Mouse (Mus musculus): ENCODE data around the gene Ppp1r16b. TPM values are rescaled to one million over a fixed set of nuclear protein-coding genes. Genes with fewer than 3 reads are reported as not detected.

The Ppp1r16b gene
- polyA plus RNA-seq, 1 experiment: 22.2 TPM

GRCm38 (mm10) chr2:158721481-158721880, 56.3 kb downstream of the Ppp1r16b start:
- 42% methylated on average over 3 of the region's 3 CpGs for WGBS
- H3K27ac ChIP-seq (ENCODE audit: insufficient read depth, low read depth, low read length): peak overlapping the region; percentile 81

DNA sequence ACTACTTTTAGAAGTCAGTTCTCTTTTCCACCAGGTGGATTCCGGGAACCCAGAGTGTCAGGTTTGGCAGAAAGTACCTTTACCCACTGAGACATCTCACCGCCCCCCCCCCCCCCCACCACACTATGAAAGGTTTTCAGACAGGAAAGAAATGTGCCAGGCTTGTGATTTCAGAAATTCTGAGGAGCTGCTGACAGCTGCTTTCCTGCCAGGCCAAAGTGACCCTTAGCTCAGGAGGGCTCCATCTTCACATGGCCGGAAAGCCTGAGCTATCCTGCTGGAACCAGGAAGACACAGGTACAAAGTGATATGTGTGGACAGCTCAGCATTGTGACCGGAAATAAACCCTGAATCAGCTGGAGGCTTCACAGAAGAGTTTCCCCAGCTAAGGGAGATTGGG, 56.9 kb downstream of the Ppp1r16b start:
- Histone ChIP-seq H3K4me1 (ENCODE audit: control insufficient read depth, insufficient read depth, low read length) (peaks cover 40% of the 10 kb centered on the region), H3K27me3 (replicated peaks; ENCODE audit: control insufficient read depth, insufficient read depth, low read length) (no peaks in the 10 kb centered on the region), H3K36me3 (ENCODE audit: control insufficient read depth, insufficient read depth, low read length) (no peaks in the 10 kb centered on the region), H3K27ac (ENCODE audit: insufficient read depth, low read depth, low read length) (peak overlapping the region; percentile 81), H3K4me3 (ENCODE audit: insufficient read depth, low read depth, low read length) (no peak overlapping the region)
- TF ChIP-seq CTCF (conservative IDR thresholded peaks at IDR 0.05; ENCODE audit: insufficient read depth, insufficient read length, low read depth, low read length) (no peak), POLR2A (IDR thresholded peaks at IDR 0.05; ENCODE audit: low read depth, low read length) (no peak)
- 42% methylated on average over 4 of the region's 4 CpGs for WGBS
- peak; percentile 67 for DNase-seq

More at GRCm38 (mm10) chr2:158721481-158721880, 56.3 kb downstream of the Ppp1r16b start:
- H3K4me1 ChIP-seq (ENCODE audit: control insufficient read depth, insufficient read depth, low read length): peaks cover 40% of the 10 kb centered on the region
- DNase-seq: no peak
- H3K27me3 ChIP-seq (replicated peaks; ENCODE audit: control insufficient read depth, insufficient read depth, low read length): no peaks in the 10 kb centered on the region
- H3K36me3 ChIP-seq (ENCODE audit: control insufficient read depth, insufficient read depth, low read length): no peaks in the 10 kb centered on the region
- TF ChIP-seq POLR2A (IDR thresholded peaks at IDR 0.05; ENCODE audit: low read depth, low read length): no peak
- TF ChIP-seq CTCF (conservative IDR thresholded peaks at IDR 0.05; ENCODE audit: insufficient read depth, insufficient read length, low read depth, low read length): no peak
- no peak overlapping the region for H3K4me3 ChIP-seq (ENCODE audit: insufficient read depth, low read depth, low read length)

- DNase-seq: peak; percentile 50
- H3K4me3 ChIP-seq (ENCODE audit: insufficient read depth, low read depth, low read length): no peak overlapping the region
These were observed 57.9 kb downstream of the Ppp1r16b start for GRCm38 (mm10) chr2:158722991-158723551.

DNA sequence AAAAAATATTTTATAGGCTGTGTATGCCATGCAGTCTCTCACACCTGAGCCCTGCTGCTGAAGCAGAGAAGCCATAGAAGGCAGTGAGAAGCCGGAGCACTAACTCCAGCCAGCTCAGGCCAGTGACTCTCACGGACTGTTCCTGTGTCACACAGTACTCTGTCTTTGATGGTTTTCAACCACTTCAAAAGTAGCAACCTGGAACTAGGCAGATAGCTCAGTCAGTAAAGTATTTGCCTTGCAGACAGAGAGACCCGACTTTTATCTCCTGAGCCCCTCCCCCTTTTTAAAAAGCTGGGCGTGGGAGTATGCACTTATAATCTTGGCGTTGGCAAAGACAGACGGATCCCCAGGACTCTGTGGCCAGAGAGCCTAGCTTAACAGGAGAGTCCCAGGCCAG, 58.6 kb downstream of the Ppp1r16b start:
- H3K27ac ChIP-seq (ENCODE audit: insufficient read depth, low read depth, low read length): peak overlapping the region; percentile 77
- no peak for TF ChIP-seq CTCF (conservative IDR thresholded peaks at IDR 0.05; ENCODE audit: insufficient read depth, insufficient read length, low read depth, low read length)
- TF ChIP-seq POLR2A (IDR thresholded peaks at IDR 0.05; ENCODE audit: low read depth, low read length): no peak
- no peaks in the 10 kb centered on the region for H3K36me3 ChIP-seq (ENCODE audit: control insufficient read depth, insufficient read depth, low read length)
- peaks cover 32% of the 10 kb centered on the region for H3K4me1 ChIP-seq (ENCODE audit: control insufficient read depth, insufficient read depth, low read length)
- no peak overlapping the region for H3K4me3 ChIP-seq (ENCODE audit: insufficient read depth, low read depth, low read length)
- WGBS: 30% methylated on average over 6 of the region's 6 CpGs
- DNase-seq: no peak
- H3K27me3 ChIP-seq (replicated peaks; ENCODE audit: control insufficient read depth, insufficient read depth, low read length): no peaks in the 10 kb centered on the region

More at GRCm38 (mm10) chr2:158722991-158723551, 57.9 kb downstream of the Ppp1r16b start:
- H3K36me3 ChIP-seq (ENCODE audit: control insufficient read depth, insufficient read depth, low read length): no peaks in the 10 kb centered on the region
- TF ChIP-seq POLR2A (IDR thresholded peaks at IDR 0.05; ENCODE audit: low read depth, low read length) (no peak), CTCF (conservative IDR thresholded peaks at IDR 0.05; ENCODE audit: insufficient read depth, insufficient read length, low read depth, low read length) (no peak)
- peak overlapping the region; percentile 77 for H3K27ac ChIP-seq (ENCODE audit: insufficient read depth, low read depth, low read length)
- no peaks in the 10 kb centered on the region for H3K27me3 ChIP-seq (replicated peaks; ENCODE audit: control insufficient read depth, insufficient read depth, low read length)
- peaks cover 36% of the 10 kb centered on the region for H3K4me1 ChIP-seq (ENCODE audit: control insufficient read depth, insufficient read depth, low read length)
- 52% methylated on average over 6 of the region's 6 CpGs for WGBS

DNA sequence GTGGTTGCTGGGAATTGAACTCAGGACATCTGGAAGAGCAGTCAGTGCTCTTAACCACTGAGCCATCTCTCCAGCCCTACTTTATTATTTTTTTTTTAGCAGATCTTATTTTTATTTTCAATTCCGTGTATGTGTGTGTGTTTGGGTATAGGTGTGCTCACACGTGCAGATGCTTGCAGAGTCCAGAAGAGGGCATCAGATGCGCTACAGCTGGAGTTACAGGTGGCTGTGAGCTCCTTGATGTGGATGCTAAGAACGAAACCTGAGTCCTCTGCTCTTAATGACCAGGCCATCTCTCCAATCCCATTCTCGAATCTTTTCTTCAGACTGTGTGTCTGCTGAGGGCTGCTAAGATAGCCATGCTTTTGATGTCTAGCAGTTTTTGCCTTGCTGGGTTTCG, 61.1 kb downstream of the Ppp1r16b start:
- TF ChIP-seq POLR2A (IDR thresholded peaks at IDR 0.05; ENCODE audit: low read depth, low read length): no peak
- peak; percentile 29; the same call in 1 of the 2 replicates for TF ChIP-seq CTCF (conservative IDR thresholded peaks at IDR 0.05; ENCODE audit: insufficient read depth, insufficient read length, low read depth, low read length)
- WGBS: 79% methylated on average over 6 of the region's 6 CpGs

DNA sequence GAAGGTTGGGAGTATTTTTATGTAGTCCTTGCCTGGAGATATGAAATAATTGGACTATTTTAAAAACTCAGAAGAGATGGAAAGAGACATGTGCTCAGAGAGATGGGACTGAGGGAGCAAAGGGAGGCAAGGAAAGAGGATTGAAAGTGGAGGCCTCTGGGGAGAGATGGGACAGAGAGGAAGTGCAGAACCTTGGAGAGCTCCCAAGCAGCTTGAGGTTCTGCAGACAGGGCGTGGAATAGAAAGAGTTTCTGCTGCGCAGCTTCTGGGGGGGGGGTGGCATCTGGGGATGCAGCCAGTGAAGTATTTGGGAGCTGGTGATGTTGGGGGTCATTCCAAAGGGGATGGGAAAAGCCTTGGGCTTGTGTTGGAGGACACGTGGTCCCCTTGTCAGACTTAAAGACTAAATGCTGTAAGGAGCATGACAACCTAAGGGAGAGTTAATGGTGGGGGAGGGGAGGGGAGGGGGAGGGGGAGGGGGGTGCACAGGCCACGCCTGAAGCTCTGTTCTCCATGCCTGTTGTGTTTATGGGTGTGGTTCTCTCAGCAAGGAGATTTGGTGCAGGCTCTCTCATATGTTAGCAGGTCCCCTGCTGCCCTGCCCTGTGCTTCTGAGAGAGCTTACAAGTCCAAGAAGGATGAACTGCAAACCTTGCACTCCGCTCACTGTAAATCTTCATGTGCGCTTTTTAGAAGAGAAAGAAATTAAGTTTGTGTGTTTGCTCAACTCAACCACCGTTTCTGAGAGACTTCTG, 63.0 kb downstream of the Ppp1r16b start:
- Histone ChIP-seq H3K4me3 (ENCODE audit: insufficient read depth, low read depth, low read length) (no peak overlapping the region), H3K4me1 (ENCODE audit: control insufficient read depth, insufficient read depth, low read length) (peaks cover 3% of the 10 kb centered on the region), H3K27ac (ENCODE audit: insufficient read depth, low read depth, low read length) (no peak overlapping the region), H3K27me3 (replicated peaks; ENCODE audit: control insufficient read depth, insufficient read depth, low read length) (no peaks in the 10 kb centered on the region), H3K36me3 (ENCODE audit: control insufficient read depth, insufficient read depth, low read length) (no peaks in the 10 kb centered on the region)
- no peak for DNase-seq
- WGBS: 48% methylated on average over 7 of the region's 7 CpGs
- TF ChIP-seq POLR2A (IDR thresholded peaks at IDR 0.05; ENCODE audit: low read depth, low read length): no peak
- TF ChIP-seq CTCF (conservative IDR thresholded peaks at IDR 0.05; ENCODE audit: insufficient read depth, insufficient read length, low read depth, low read length): no peak

More for the DNA sequence above, 61.1 kb downstream of the Ppp1r16b start:
- DNase-seq: no peak
- Histone ChIP-seq H3K4me1 (ENCODE audit: control insufficient read depth, insufficient read depth, low read length) (peaks cover 14% of the 10 kb centered on the region), H3K4me3 (ENCODE audit: insufficient read depth, low read depth, low read length) (no peak overlapping the region), H3K27me3 (replicated peaks; ENCODE audit: control insufficient read depth, insufficient read depth, low read length) (no peaks in the 10 kb centered on the region), H3K27ac (ENCODE audit: insufficient read depth, low read depth, low read length) (no peak overlapping the region), H3K36me3 (ENCODE audit: control insufficient read depth, insufficient read depth, low read length) (no peaks in the 10 kb centered on the region)

DNA sequence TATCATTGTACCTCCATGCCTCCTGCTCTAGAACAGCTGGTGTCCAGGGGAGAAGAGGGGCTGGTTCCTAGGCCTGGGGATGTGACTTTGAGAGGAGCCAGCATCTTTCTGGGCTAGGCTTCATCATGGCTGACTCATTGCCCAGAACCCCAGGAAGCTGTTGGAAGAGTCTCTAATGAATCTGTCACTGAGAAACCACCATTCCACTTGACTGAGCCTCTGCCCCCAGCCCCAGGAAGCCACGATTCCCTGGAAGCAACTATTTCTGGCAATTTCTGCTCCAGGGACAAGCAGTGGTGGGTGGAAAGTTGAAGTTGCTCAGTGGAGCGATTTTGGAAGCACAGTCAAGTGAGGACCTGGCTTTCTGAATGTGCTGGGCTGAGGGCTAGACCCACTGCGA, 65.7 kb downstream of the Ppp1r16b start:
- H3K27me3 ChIP-seq (replicated peaks; ENCODE audit: control insufficient read depth, insufficient read depth, low read length): no peaks in the 10 kb centered on the region
- TF ChIP-seq CTCF (conservative IDR thresholded peaks at IDR 0.05; ENCODE audit: insufficient read depth, insufficient read length, low read depth, low read length): no peak
- no peak for DNase-seq
- 65% methylated on average over 3 of the region's 3 CpGs for WGBS
- H3K36me3 ChIP-seq (ENCODE audit: control insufficient read depth, insufficient read depth, low read length): no peaks in the 10 kb centered on the region
- no peak overlapping the region for H3K27ac ChIP-seq (ENCODE audit: insufficient read depth, low read depth, low read length)
- H3K4me1 ChIP-seq (ENCODE audit: control insufficient read depth, insufficient read depth, low read length): peaks cover 20% of the 10 kb centered on the region
- H3K4me3 ChIP-seq (ENCODE audit: insufficient read depth, low read depth, low read length): no peak overlapping the region

All from kidney, adult 2 months (tissue).